Mouse (Mus musculus) neural tube, embryonic 11.5 days (tissue): ENCODE results near the gene Stx2. TPM values are rescaled to one million over a fixed set of nuclear protein-coding genes. Genes with fewer than 3 reads are reported as not detected.
A peak's percentile ranks its signal among the peaks of the same experiment; 100 is the strongest.

Source experiments
- ATAC-seq: fragments of 200-750 bp; cut with Nextera tagmentation; 2 replicates; pipeline ENCODE4 v1.8.0; 2017; ENCODE audit warnings: moderate number of reproducible peaks, mild to moderate bottlenecking, moderate TSS enrichment, moderate library complexity; ENCODE audit not compliant: insufficient read depth, low FRiP score, low TSS enrichment
- DNase-seq: peaks from one replicate; pipeline ENCODE4 v3.0.0-alpha.2; 2015; ENCODE audit warnings: low spot score
- H3K27ac ChIP-seq: fragments of 300-500 bp; sonication (generic); 2 replicates; pipeline ENCODE4 v1.5.1; 2014; ENCODE audit warnings: low read depth, mild to moderate bottlenecking, low read length
- H3K27me3 ChIP-seq: fragments of 300-500 bp; sonication (generic); 2 replicates; pipeline ENCODE4 v1.6.1; 2014; ENCODE audit warnings: mild to moderate bottlenecking, low read length, mixed read lengths; ENCODE audit not compliant: control insufficient read depth, insufficient read depth
- H3K36me3 ChIP-seq: fragments of 300-500 bp; sonication (generic); 2 replicates; pipeline ENCODE4 v1.6.1; 2014; ENCODE audit warnings: mild to moderate bottlenecking, low read length, moderate library complexity, mixed read lengths; ENCODE audit not compliant: control insufficient read depth, insufficient read depth
- H3K4me1 ChIP-seq: fragments of 300-500 bp; sonication (generic); 2 replicates; pipeline ENCODE4 v1.6.1; 2014; ENCODE audit warnings: low read length, mixed read lengths; ENCODE audit not compliant: control insufficient read depth, insufficient read depth
- H3K4me2 ChIP-seq: fragments of 300-500 bp; sonication (generic); 2 replicates; pipeline ENCODE4 v1.6.1; 2014; ENCODE audit warnings: low read depth, mild to moderate bottlenecking, moderate library complexity
- H3K4me3 ChIP-seq: fragments of 300-500 bp; sonication (generic); 2 replicates; pipeline ENCODE4 v1.5.1; 2014; ENCODE audit warnings: low read depth, low read length
- H3K9ac ChIP-seq: fragments of 300-500 bp; sonication (generic); 2 replicates; pipeline ENCODE4 v1.6.1; 2014; ENCODE audit warnings: mild to moderate bottlenecking, low read length
- H3K9me3 ChIP-seq: fragments of 300-500 bp; sonication (generic); 2 replicates; pipeline ENCODE4 v1.6.1; 2016; ENCODE audit warnings: low read length; ENCODE audit not compliant: control insufficient read depth
- whole genome bisulfite sequencing: fragments of 180-500 bp; shearing (Covaris S2); extraction: QIAGEN DNeasy Blood & Tissue Kit; methylation state at CpG from one replicate; pipeline ENCODE4 v1.1.7; 2014; 5-methylcytosine and 5-hydroxymethylcytosine counted together
- polyA plus RNA-seq: library from polyadenylated mRNA; unstranded; fragments of >200 nt; fragmentation: Nextera tagmentation; extraction: Ambion mirVana; gene quantifications from 2 replicates; pipeline ENCODE4 v1.2.1, GENCODE M21; 2014

Stx2 gene
- polyA plus RNA-seq, 1 experiment from 2014 or later, result 32.7 TPM

DNA sequence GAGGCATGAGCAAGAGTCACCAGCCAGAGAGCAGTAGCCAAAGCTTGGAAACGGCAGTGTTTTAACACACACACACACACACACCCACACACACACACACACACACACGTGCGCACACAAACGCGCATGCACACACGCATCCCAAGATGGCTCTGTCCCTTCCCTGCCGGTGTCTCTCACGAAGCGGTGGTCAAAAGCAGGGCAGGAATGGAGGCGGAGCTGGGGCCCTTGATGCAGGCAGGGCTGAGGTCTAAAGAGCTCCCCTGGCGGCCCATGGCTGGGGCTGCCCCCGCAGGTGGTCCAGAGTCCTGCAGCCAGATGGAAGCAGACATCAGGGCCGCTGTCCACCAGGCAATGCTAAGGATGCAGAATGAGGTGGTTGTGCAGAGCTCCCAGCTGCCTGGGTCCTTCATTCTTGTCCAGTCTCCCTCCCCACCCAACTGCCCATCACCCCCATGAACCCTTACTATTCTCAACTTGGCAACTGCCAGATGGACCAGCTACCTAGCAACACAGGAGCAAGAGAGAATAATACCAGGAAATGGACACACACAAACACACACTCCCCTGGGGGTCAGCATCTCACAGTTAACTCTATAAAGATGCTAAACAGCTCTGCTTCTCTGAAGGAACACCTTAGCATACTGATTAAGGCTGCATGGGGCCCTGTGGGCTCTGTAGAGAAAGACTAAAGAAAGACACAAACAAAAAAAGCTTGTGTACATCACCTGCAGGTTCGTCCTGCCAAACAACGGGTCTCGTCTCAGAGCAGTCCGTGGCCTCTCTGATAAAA, 54.9 kb downstream of the Stx2 start, which contains the start of gene Rimbp2:
Gene Rimbp2, minus strand, starts transcription at position 209 of the 793 bp plus-strand sequence.
- WGBS, result 10% methylated on average over 14 of the region's 17 CpGs
- 0 out of 2 replicates have a peak within 1 kb of the TSS, but pooled peaks have one; percentile 39 for H3K27ac ChIP-seq
- peak within 1 kb of the TSS; percentile 69 for H3K9ac ChIP-seq
- H3K4me3 ChIP-seq, result peak within 1 kb of the TSS; percentile 49
- peak within 1 kb of the TSS; percentile 85 for H3K4me2 ChIP-seq
- H3K9me3 ChIP-seq, result no peaks in the 10 kb centered on the region
- 0 out of 2 replicates have a peak, but pooled peaks cover 8% of the 10 kb centered on the region for H3K4me1 ChIP-seq
- DNase-seq (peak; percentile 81), ATAC-seq (peak; percentile 83)
- H3K27me3 ChIP-seq, result no peaks in the 10 kb centered on the region
- H3K36me3 ChIP-seq, result no peaks in the 10 kb centered on the region

GRCm38 (mm10) chr5:128952291-128953195, 55.8 kb downstream of the Stx2 start:
- Histone ChIP-seq H3K9me3 (no peaks in the 10 kb centered on the region), H3K4me1 (0 out of 2 replicates have a peak, but pooled peaks cover 8% of the 10 kb centered on the region), H3K9ac (peak overlapping the region; percentile 69), H3K4me3 (peak overlapping the region; percentile 49), H3K27ac (0 out of 2 replicates have a peak overlapping the region, but pooled peaks have one; percentile 39), H3K27me3 (no peaks in the 10 kb centered on the region), H3K36me3 (no peaks in the 10 kb centered on the region), H3K4me2 (peak overlapping the region; percentile 85)
- 0 out of 2 replicates have a peak, but pooled peaks have one; percentile 32 for ATAC-seq
- peak; percentile 53 for DNase-seq
- WGBS, result under 1% methylated on average over 35 of the region's 35 CpGs

- Histone ChIP-seq H3K36me3 (no peaks in the 10 kb centered on the region), H3K4me3 (no peak overlapping the region), H3K4me2 (no peak overlapping the region; the same call in 1 of the 2 replicates), H3K9me3 (no peaks in the 10 kb centered on the region), H3K27ac (no peak overlapping the region), H3K27me3 (no peaks in the 10 kb centered on the region), H3K9ac (no peak overlapping the region), H3K4me1 (0 out of 2 replicates have a peak, but pooled peaks cover 8% of the 10 kb centered on the region)
- DNase-seq, result no peak
- no peak for ATAC-seq
- WGBS, result 45% methylated on average over 4 of the region's 4 CpGs
Observed at GRCm38 (mm10) chr5:128951472-128951871, 56.9 kb downstream of the Stx2 start.

- no peak overlapping the region for H3K4me3 ChIP-seq
- H3K4me1 ChIP-seq, result no peaks in the 10 kb centered on the region
Observed at GRCm38 (mm10) chr5:128947093-128947492, 61.3 kb downstream of the Stx2 start.

GRCm38 (mm10) chr5:128940436-128940835, 67.9 kb downstream of the Stx2 start:
- Histone ChIP-seq H3K9ac (no peak overlapping the region), H3K36me3 (no peaks in the 10 kb centered on the region), H3K4me2 (no peak overlapping the region), H3K4me1 (no peaks in the 10 kb centered on the region), H3K27me3 (no peaks in the 10 kb centered on the region), H3K9me3 (no peaks in the 10 kb centered on the region), H3K27ac (no peak overlapping the region), H3K4me3 (no peak overlapping the region)
- no peak for DNase-seq
- ATAC-seq, result no peak
- 82% methylated on average over 10 of the region's 10 CpGs for WGBS

More at GRCm38 (mm10) chr5:128947093-128947492, 61.3 kb downstream of the Stx2 start:
- Histone ChIP-seq H3K27ac (no peak overlapping the region), H3K9me3 (no peaks in the 10 kb centered on the region), H3K9ac (no peak overlapping the region), H3K36me3 (no peaks in the 10 kb centered on the region), H3K27me3 (no peaks in the 10 kb centered on the region), H3K4me2 (no peak overlapping the region)
- WGBS, result 81% methylated on average over 5 of the region's 5 CpGs
- DNase-seq, result no peak
- ATAC-seq, result no peak

DNA sequence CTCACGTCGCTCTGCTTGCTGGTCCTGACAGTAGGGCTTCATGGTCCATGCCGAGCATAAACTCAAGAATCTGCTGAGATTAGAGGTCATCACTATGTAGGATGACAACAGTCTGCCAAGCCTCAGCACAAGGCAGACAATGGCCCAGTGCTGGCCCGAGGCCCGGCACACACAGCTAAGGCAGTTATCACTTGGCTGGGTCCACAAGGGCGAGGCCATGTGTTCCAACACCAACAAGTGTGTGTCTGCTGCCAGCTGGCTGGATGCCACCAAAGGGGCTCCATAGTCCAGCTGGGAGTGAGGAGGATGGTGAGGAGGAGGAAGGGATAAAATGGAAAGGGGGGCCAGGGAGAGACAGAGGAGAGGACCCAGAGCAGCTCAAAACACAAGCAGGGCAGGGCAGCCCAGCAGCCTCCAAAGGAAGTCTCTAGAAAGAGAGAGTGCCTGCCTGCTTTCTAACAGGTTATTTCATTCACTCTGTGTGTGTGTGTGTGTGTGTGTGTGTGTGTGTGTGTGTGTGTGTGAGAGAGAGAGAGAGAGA, 72.9 kb downstream of the Stx2 start:
- no peak overlapping the region for H3K4me3 ChIP-seq
- H3K27me3 ChIP-seq, result no peaks in the 10 kb centered on the region
- no peak for ATAC-seq
- no peak overlapping the region for H3K4me2 ChIP-seq
- no peaks in the 10 kb centered on the region for H3K36me3 ChIP-seq
- no peak overlapping the region for H3K9ac ChIP-seq
- DNase-seq, result no peak
- whole genome bisulfite sequencing, result 86% methylated on average over 6 of the region's 6 CpGs
- no peaks in the 10 kb centered on the region for H3K4me1 ChIP-seq
- no peak overlapping the region for H3K27ac ChIP-seq
- no peaks in the 10 kb centered on the region for H3K9me3 ChIP-seq

Other genes with a start within 250 kb of the Stx2 start
- gene Rimbp2, start 55.1 kb downstream of the Stx2 start, polyA plus RNA-seq, result 2.9 TPM in 2 replicates
- 781 and 804 TPM in 2 replicates for gene Ran, start 11.5 kb upstream of the Stx2 start, polyA plus RNA-seq
- 0.16 TPM in 2 replicates for gene Adgrd1, start 88.2 kb upstream of the Stx2 start, polyA plus RNA-seq